Comparison of ENCODE assay signal across 7 mouse cellular contexts in genomic region chr2:32712108-32712551, GRCm38 (mm10). TPM values are rescaled to one million over a fixed set of nuclear protein-coding genes. Genes with fewer than 3 reads are reported as not detected.
DNase-seq lines count a peak whose midpoint lies in the region; ATAC-seq and TF ChIP-seq lines count a peak whose summit lies in the region.

No protein-coding gene starts in this region.

- no peak for TF ChIP-seq CTCF in cerebellum, adult 2 months (IDR thresholded peaks at IDR 0.05; ENCODE audit: borderline replicate concordance, insufficient read depth, low read depth, low read length)

- H3K27me3 ChIP-seq in cerebellum, adult 2 months (ENCODE audit: control insufficient read depth, insufficient read depth, low read length), result no peaks in the 10 kb centered on the region
- no peaks in the 10 kb centered on the region for H3K27me3 ChIP-seq in hindbrain, embryonic 15.5 days
- no peaks in the 10 kb centered on the region for H3K27me3 ChIP-seq in limb, embryonic 12.5 days
- H3K27me3 ChIP-seq in midbrain, embryonic 14.5 days (ENCODE audit: control insufficient read depth, insufficient read depth, low read length), result no peaks in the 10 kb centered on the region

- H3K4me2 ChIP-seq in hindbrain, embryonic 15.5 days, result peak overlapping the region; percentile 85
- H3K4me2 ChIP-seq in limb, embryonic 12.5 days, result peak overlapping the region; percentile 87
- H3K4me2 ChIP-seq in midbrain, embryonic 14.5 days (ENCODE audit: low read length), result peak overlapping the region; percentile 97

- peak overlapping the region; percentile 97 for H3K9ac ChIP-seq in hindbrain, embryonic 15.5 days
- H3K9ac ChIP-seq in limb, embryonic 12.5 days (replicated peaks), result peak overlapping the region; percentile 90
- peak overlapping the region; percentile 95 for H3K9ac ChIP-seq in midbrain, embryonic 14.5 days (replicated peaks; ENCODE audit: low read length)

- H3K27ac ChIP-seq in cerebellum, adult 2 months (ENCODE audit: insufficient read depth, low read length), result peak overlapping the region; percentile 27
- H3K27ac ChIP-seq in hindbrain, embryonic 15.5 days (replicated peaks), result peak overlapping the region; percentile 100
- peak overlapping the region; percentile 98 for H3K27ac ChIP-seq in limb, embryonic 12.5 days
- H3K27ac ChIP-seq in midbrain, embryonic 14.5 days (replicated peaks; ENCODE audit: low read depth, low read length), result peak overlapping the region; percentile 99

- H3K4me1 ChIP-seq in cerebellum, adult 2 months (ENCODE audit: control insufficient read depth, insufficient read depth, low read length), result peaks cover 2% of the 10 kb centered on the region; the same call in 1 of the 2 replicates
- peaks cover 30% of the 10 kb centered on the region for H3K4me1 ChIP-seq in hindbrain, embryonic 15.5 days (replicated peaks)
- H3K4me1 ChIP-seq in limb, embryonic 12.5 days (replicated peaks), result peaks cover 18% of the 10 kb centered on the region
- peaks cover 15% of the 10 kb centered on the region for H3K4me1 ChIP-seq in midbrain, embryonic 14.5 days (ENCODE audit: control insufficient read depth, insufficient read depth, low read length)

- H3K36me3 ChIP-seq in hindbrain, embryonic 15.5 days, result peaks cover 26% of the 10 kb centered on the region
- H3K36me3 ChIP-seq in limb, embryonic 12.5 days, result peaks cover 44% of the 10 kb centered on the region
- peaks cover 40% of the 10 kb centered on the region for H3K36me3 ChIP-seq in midbrain, embryonic 14.5 days (ENCODE audit: control insufficient read depth, insufficient read depth, low read length)

- no peaks in the 10 kb centered on the region for H3K9me3 ChIP-seq in hindbrain, embryonic 15.5 days
- no peaks in the 10 kb centered on the region for H3K9me3 ChIP-seq in limb, embryonic 12.5 days
- H3K9me3 ChIP-seq in midbrain, embryonic 14.5 days (ENCODE audit: control insufficient read depth, low read length), result no peaks in the 10 kb centered on the region

- TF ChIP-seq POLR2A in cerebellum, adult 2 months (IDR thresholded peaks at IDR 0.05; ENCODE audit: borderline replicate concordance, insufficient read depth, low read length), result no peak

- peak overlapping the region; percentile 77 for H3K4me3 ChIP-seq in cerebellum, adult 2 months (replicated peaks; ENCODE audit: insufficient read depth, low read depth, low read length)
- H3K4me3 ChIP-seq in hindbrain, embryonic 15.5 days, result peak overlapping the region; percentile 86
- peak overlapping the region; percentile 89 for H3K4me3 ChIP-seq in limb, embryonic 12.5 days (replicated peaks)
- H3K4me3 ChIP-seq in midbrain, embryonic 14.5 days (replicated peaks; ENCODE audit: low read depth, low read length), result peak overlapping the region; percentile 89

- peak; percentile 17; the same call in 1 of the 2 replicates for ATAC-seq in hindbrain, embryonic 15.5 days (ENCODE audit: low FRiP score, low read depth)
- peak; percentile 29; the same call in 1 of the 2 replicates for ATAC-seq in limb, embryonic 12.5 days (ENCODE audit: insufficient number of reproducible peaks, insufficient read depth, low FRiP score, low TSS enrichment, low read depth)
- peak; percentile 31 for ATAC-seq in midbrain, embryonic 14.5 days (ENCODE audit: low FRiP score, low TSS enrichment)

- DNase-seq in T-cell, adult 2 months (ENCODE audit: low spot score), result peak; percentile 55
- DNase-seq in cerebellum, adult 2 months, result no peak
- peak; percentile 66 for DNase-seq in gastrocnemius, adult 18-20 months (ENCODE audit: low spot score)
- peak; percentile 47 for DNase-seq in midbrain, embryonic 14.5 days
- DNase-seq in spleen, postnatal 14 days (ENCODE audit: low spot score in 2 of 2), result peak; percentile 39 to 65

- under 1% methylated on average over 41 of the region's 41 CpGs for WGBS in cerebellum, adult 2 months
- WGBS in hindbrain, embryonic 15.5 days, result under 1% methylated on average over 41 of the region's 41 CpGs
- under 1% methylated on average over 41 of the region's 41 CpGs for WGBS in limb, embryonic 12.5 days
- under 1% methylated on average over 41 of the region's 41 CpGs for WGBS in midbrain, embryonic 14.5 days

RNA-seq across cellular contexts. Expression of gene Cdk9, which starts 0.7 kb away (rescaled TPM):
- polyA plus RNA-seq in cerebellum, adult 2 months (2012; rRNA removed), result 170 and 186 TPM in 2 replicates
- 10 to 100 TPM; 19.3 to 19.9 TPM for total RNA-seq in gastrocnemius, adult 18-20 months (2021)
- polyA plus RNA-seq in hindbrain, embryonic 15.5 days (2015; fragmentation: Nextera tagmentation; extraction: Ambion mirVana), result 69.0 and 73.4 TPM in 2 replicates
- polyA plus RNA-seq in limb, embryonic 12.5 days (2016; fragmentation: Nextera tagmentation; extraction: Ambion mirVana), result 129 and 136 TPM in 2 replicates
- 61.4 and 76.5 TPM in 2 replicates for polyA plus RNA-seq in midbrain, embryonic 14.5 days (2014; fragmentation: Nextera tagmentation; extraction: Ambion mirVana)

RNA-seq across cellular contexts. Expression of gene Fpgs, which starts 8.2 kb away (rescaled TPM):
- 19.2 and 19.7 TPM in 2 replicates for polyA plus RNA-seq in cerebellum, adult 2 months (2012; rRNA removed)
- total RNA-seq in gastrocnemius, adult 18-20 months (2021), result 1 to 10 TPM; 4.8 to 5.4 TPM
- polyA plus RNA-seq in hindbrain, embryonic 15.5 days (2015; fragmentation: Nextera tagmentation; extraction: Ambion mirVana), result 20.4 and 22.7 TPM in 2 replicates
- polyA plus RNA-seq in limb, embryonic 12.5 days (2016; fragmentation: Nextera tagmentation; extraction: Ambion mirVana), result 31.0 and 32.9 TPM in 2 replicates
- polyA plus RNA-seq in midbrain, embryonic 14.5 days (2014; fragmentation: Nextera tagmentation; extraction: Ambion mirVana), result 15.3 and 15.6 TPM in 2 replicates

RNA-seq across cellular contexts. Expression of gene Sh2d3c, which starts 8.7 kb away (rescaled TPM):
- polyA plus RNA-seq in cerebellum, adult 2 months (2012; rRNA removed), result 47.0 and 53.2 TPM in 2 replicates
- 1 to 10 TPM; 5.7 to 7.3 TPM for total RNA-seq in gastrocnemius, adult 18-20 months (2021)
- 50.1 and 53.3 TPM in 2 replicates for polyA plus RNA-seq in hindbrain, embryonic 15.5 days (2015; fragmentation: Nextera tagmentation; extraction: Ambion mirVana)
- 17.0 and 17.1 TPM in 2 replicates for polyA plus RNA-seq in limb, embryonic 12.5 days (2016; fragmentation: Nextera tagmentation; extraction: Ambion mirVana)
- 45.8 and 45.9 TPM in 2 replicates for polyA plus RNA-seq in midbrain, embryonic 14.5 days (2014; fragmentation: Nextera tagmentation; extraction: Ambion mirVana)

RNA-seq across cellular contexts. Expression of gene 6330409D20Rik, which starts 28.7 kb away (rescaled TPM):
- polyA plus RNA-seq in cerebellum, adult 2 months (2012; rRNA removed), result 5.6 and 7.7 TPM in 2 replicates
- total RNA-seq in gastrocnemius, adult 18-20 months (2021), result not detected
- polyA plus RNA-seq in hindbrain, embryonic 15.5 days (2015; fragmentation: Nextera tagmentation; extraction: Ambion mirVana), result 3.4 and 3.5 TPM in 2 replicates
- not detected in 2 replicates for polyA plus RNA-seq in limb, embryonic 12.5 days (2016; fragmentation: Nextera tagmentation; extraction: Ambion mirVana)
- 3.2 and 4.6 TPM in 2 replicates for polyA plus RNA-seq in midbrain, embryonic 14.5 days (2014; fragmentation: Nextera tagmentation; extraction: Ambion mirVana)

RNA-seq across cellular contexts. Expression of gene Tor2a, which starts 44.9 kb away (rescaled TPM):
- 41.6 and 43.8 TPM in 2 replicates for polyA plus RNA-seq in cerebellum, adult 2 months (2012; rRNA removed)
- total RNA-seq in gastrocnemius, adult 18-20 months (2021), result 1 to 10 TPM; 4.1 to 4.8 TPM
- polyA plus RNA-seq in hindbrain, embryonic 15.5 days (2015; fragmentation: Nextera tagmentation; extraction: Ambion mirVana), result 50.3 and 53.3 TPM in 2 replicates
- 58.8 and 62.7 TPM in 2 replicates for polyA plus RNA-seq in limb, embryonic 12.5 days (2016; fragmentation: Nextera tagmentation; extraction: Ambion mirVana)
- 50.5 and 51.1 TPM in 2 replicates for polyA plus RNA-seq in midbrain, embryonic 14.5 days (2014; fragmentation: Nextera tagmentation; extraction: Ambion mirVana)

Comparison
In these comparisons a context has a peak if more than half of its experiments do, and no peak if none do; other contexts are left out.
1. DNase-seq: peak in T-cell, adult 2 months (single experiment), gastrocnemius, adult 18-20 months (single experiment), midbrain, embryonic 14.5 days (single experiment) and spleen, postnatal 14 days (2 of 2); none in cerebellum, adult 2 months (0 of 2).
2. H3K27ac ChIP-seq: peak in every context shown above with its lines; median percentile 100 in hindbrain, embryonic 15.5 days; 99 in midbrain, embryonic 14.5 days; 98 in limb, embryonic 12.5 days; 27 in cerebellum, adult 2 months.
3. Peak in every context shown above with its lines, with median percentiles within 50 percentile points of each other: H3K4me3 ChIP-seq, ATAC-seq, H3K4me2 ChIP-seq and H3K9ac ChIP-seq.